Mouse (Mus musculus) G1E (cell line): ENCODE data around the gene Scgb1a1.

Experiments
- CTCF ChIP-seq: IDR thresholded peaks from 2 replicates; pipeline ENCODE4 v1.5.1; 2012; ENCODE audit warnings: low read depth, low read length, inconsistent platforms, mixed read lengths
- GATA1 ChIP-seq: IDR thresholded peaks from 2 replicates; pipeline ENCODE4 v1.6.1; 2012; ENCODE audit warnings: borderline replicate concordance, low read length, inconsistent platforms, mixed read lengths
- GATA2 ChIP-seq: IDR thresholded peaks from 2 replicates; pipeline ENCODE4 v1.6.1; 2012; ENCODE audit warnings: low read depth, low read length, inconsistent platforms, borderline replicate concordance
- POLR2AphosphoS5 ChIP-seq: IDR thresholded peaks from 2 replicates; pipeline ENCODE4 v1.6.1; 2012; ENCODE audit warnings: low read depth, low read length, inconsistent platforms; ENCODE audit not compliant: insufficient replicate concordance
- TAL1 ChIP-seq: conservative IDR thresholded peaks from 2 replicates; pipeline ENCODE4 v1.6.1; 2012; ENCODE audit warnings: low read depth, low read length, inconsistent platforms, mixed read lengths

GRCm38 (mm10) chr19:9065621-9066561 lies 21.9 kb downstream of the Scgb1a1 start:
- TF ChIP-seq CTCF (no peak), POLR2AphosphoS5 (no peak), GATA1 (no peak), TAL1 (no peak), GATA2 (no peak)
